Mouse (Mus musculus): Measurements from ENCODE around the gene Retsat. TPM values are rescaled to one million over a fixed set of nuclear protein-coding genes. Genes with fewer than 3 reads are reported as not detected.

Retsat gene
- total RNA-seq (2012; rRNA removed) (12.5 and 15.6 TPM in 2 replicates), total RNA-seq (2014; rRNA removed) (14.0 and 15.5 TPM in 2 replicates), polyA plus RNA-seq (2012; ENCODE audit: insufficient read length, low read depth) (27.7 and 28.6 TPM in 2 replicates)

- peak; percentile 92 for TF ChIP-seq POLR2A (IDR thresholded peaks at IDR 0.05; ENCODE audit: low read depth, low read length)
- peak; percentile 77; the same call in 1 of the 2 replicates for TF ChIP-seq MXI1 (IDR thresholded peaks at IDR 0.05; ENCODE audit: low read depth, low read length)
- TF ChIP-seq POLR2AphosphoS2 (IDR thresholded peaks at IDR 0.05; ENCODE audit: low read depth, low read length): peak; percentile 70; the same call in 1 of the 2 replicates
- TF ChIP-seq MAFK (IDR thresholded peaks at IDR 0.05; ENCODE audit: insufficient replicate concordance, low read length): 0 out of 2 replicates have a peak, but pooled peaks have one; percentile 35
- TF ChIP-seq MYC (IDR thresholded peaks at IDR 0.05; ENCODE audit: low read depth, low read length): peak; percentile 77
- TF ChIP-seq ELF1 (IDR thresholded peaks at IDR 0.05; ENCODE audit: low read depth, low read length): peak; percentile 83
- TF ChIP-seq E2F4 (IDR thresholded peaks at IDR 0.05; ENCODE audit: insufficient replicate concordance, low read depth, low read length): 0 out of 2 replicates have a peak, but pooled peaks have one; percentile 45
- TF ChIP-seq MAZ (IDR thresholded peaks at IDR 0.05; ENCODE audit: low read depth, low read length): peak; percentile 67; the same call in 1 of the 2 replicates
- peak; percentile 82 for TF ChIP-seq NRF1 (IDR thresholded peaks at IDR 0.05; ENCODE audit: low read depth, low read length)
- peak; percentile 75 for TF ChIP-seq NELFE (IDR thresholded peaks at IDR 0.05; ENCODE audit: low read depth, low read length)
- TF ChIP-seq IRF4 (IDR thresholded peaks at IDR 0.05; ENCODE audit: low read depth, low read length): peak; percentile 84
- TF ChIP-seq SMC3 (IDR thresholded peaks at IDR 0.05; ENCODE audit: low read depth, low read length): no peak
- 0 out of 2 replicates have a peak, but pooled peaks have one; percentile 33 for TF ChIP-seq CHD2 (IDR thresholded peaks at IDR 0.05; ENCODE audit: low read length)
- peak; percentile 87; the same call in 1 of the 2 replicates for TF ChIP-seq GABPA (IDR thresholded peaks at IDR 0.05; ENCODE audit: insufficient replicate concordance, low read depth, low read length)
- TF ChIP-seq MEF2A (IDR thresholded peaks at IDR 0.05; ENCODE audit: borderline replicate concordance, low read depth, low read length): peak; percentile 58; the same call in 1 of the 2 replicates
- TF ChIP-seq KAT2A (IDR thresholded peaks at IDR 0.05; ENCODE audit: insufficient replicate concordance, low read length): peak; percentile 98; the same call in 1 of the 2 replicates
- peak; percentile 75; the same call in 1 of the 2 replicates for TF ChIP-seq MAX (IDR thresholded peaks at IDR 0.05; ENCODE audit: low read length)
- no peak; the same call in 1 of the 2 replicates for TF ChIP-seq BHLHE40 (IDR thresholded peaks at IDR 0.05; ENCODE audit: low read depth, low read length)
- peak; percentile 100 for TF ChIP-seq HCFC1 (IDR thresholded peaks at IDR 0.05; ENCODE audit: low read depth, low read length)
- no peak for TF ChIP-seq CHD1 (IDR thresholded peaks at IDR 0.05; ENCODE audit: low read depth, low read length)
- TF ChIP-seq EP300 (IDR thresholded peaks at IDR 0.05; ENCODE audit: low read length): peak; percentile 48; the same call in 1 of the 2 replicates
- no peak for TF ChIP-seq CTCF (conservative IDR thresholded peaks at IDR 0.05 in 1 of 2, IDR thresholded peaks at IDR 0.05 in 1 of 2; ENCODE audit: low read depth in 2 of 2, low read length in 2 of 2)
- no peak for TF ChIP-seq ZKSCAN1 (IDR thresholded peaks at IDR 0.05; ENCODE audit: borderline replicate concordance, low read depth, low read length)
- peak; percentile 81 for TF ChIP-seq ZMIZ1 (IDR thresholded peaks at IDR 0.05; ENCODE audit: low read depth, low read length)
- TF ChIP-seq TBP (conservative IDR thresholded peaks at IDR 0.05; ENCODE audit: low read depth, low read length): peak; percentile 95
- TF ChIP-seq JUND (conservative IDR thresholded peaks at IDR 0.05; ENCODE audit: low read depth, low read length): peak; percentile 52; the same call in 1 of the 2 replicates
- TF ChIP-seq SIN3A (IDR thresholded peaks at IDR 0.05; ENCODE audit: low read length): peak; percentile 91; the same call in 1 of the 2 replicates
- TF ChIP-seq ZNF384 (IDR thresholded peaks at IDR 0.05; ENCODE audit: low read depth, low read length): no peak
- no peak for TF ChIP-seq ZC3H11A (IDR thresholded peaks at IDR 0.05; ENCODE audit: low read depth, low read length)
- 0 out of 2 replicates have a peak, but pooled peaks have one; percentile 50 for TF ChIP-seq UBTF (IDR thresholded peaks at IDR 0.05; ENCODE audit: low read depth, low read length)
- DNase-seq (ENCODE audit: extremely low read depth): peak; percentile 95
- Histone ChIP-seq H3K4me2 (ENCODE audit: insufficient read depth, low read depth, poor library complexity, severe bottlenecking) (peak within 1 kb of the TSS; percentile 89), H3K79me2 (replicated peaks; ENCODE audit: control insufficient read depth, extremely low read depth, insufficient read depth, poor library complexity, severe bottlenecking) (no peaks in the 10 kb centered on the region), H3K9ac (ENCODE audit: insufficient read depth, low read depth) (peak within 1 kb of the TSS; percentile 64), H3K27ac (ENCODE audit: insufficient read depth, low read depth) (peak within 1 kb of the TSS; percentile 6; the same call in 1 of the 2 replicates), H3K27me3 (replicated peaks) (no peaks in the 10 kb centered on the region), H3K4me3 (replicated peaks in 1 of 3; ENCODE audit: low read depth in 2 of 3, low read length in 2 of 3, poor library complexity in 1 of 3) (peak within 1 kb of the TSS; percentile 72 to 89 (median 81)), H3K9me3 (replicated peaks; ENCODE audit: low read length) (no peaks in the 10 kb centered on the region), H3K4me1 (ENCODE audit: control insufficient read depth in 1 of 2, insufficient read depth in 2 of 2) (peaks cover 6 to 40% of the 10 kb centered on the region in 2 experiments), H3K36me3 (replicated peaks in 1 of 2; ENCODE audit: control insufficient read depth in 1 of 2, insufficient read depth in 1 of 2, low read length in 1 of 2) (peaks cover 0 to 37% of the 10 kb centered on the region in 2 experiments)
- dilution Hi-C loops (cut with MboI; ENCODE audit: extremely low pct_ligation_motif_present, extremely low pct_unique_long_range_greater_than_20kb, low sequenced_read_pairs): no loop called here
- in situ Hi-C loops (cut with MboI; ENCODE audit: low pct_ligation_motif_present, low pct_unique_long_range_greater_than_20kb, low sequenced_read_pairs): no loop called here
Observed at GRCm38 (mm10) chr6:72597956-72598753, at the start of gene Retsat, which contains the start of gene Elmod3. Gene Retsat (plus strand): TSS chr6:72598475. Gene Elmod3 (minus strand): TSS chr6:72598413.

Data from CH12.LX (cell line).